Mouse (Mus musculus) urinary bladder, adult 18-20 months (tissue): ENCODE data around the gene Etnk1.
"Not testable (repeated sequence)": the region's sequence is repeated elsewhere in the genome, so short reads cannot be mapped to it uniquely, and the experiment has no call there.

Source experiments
- DNase-seq, 2 experiments: peaks; one replicate each; pipeline ENCODE4 v3.0.0; 2022; ENCODE audit warnings: low spot score in 2 of 2, mixed read lengths in 2 of 2

Gene Etnk1

DNA sequence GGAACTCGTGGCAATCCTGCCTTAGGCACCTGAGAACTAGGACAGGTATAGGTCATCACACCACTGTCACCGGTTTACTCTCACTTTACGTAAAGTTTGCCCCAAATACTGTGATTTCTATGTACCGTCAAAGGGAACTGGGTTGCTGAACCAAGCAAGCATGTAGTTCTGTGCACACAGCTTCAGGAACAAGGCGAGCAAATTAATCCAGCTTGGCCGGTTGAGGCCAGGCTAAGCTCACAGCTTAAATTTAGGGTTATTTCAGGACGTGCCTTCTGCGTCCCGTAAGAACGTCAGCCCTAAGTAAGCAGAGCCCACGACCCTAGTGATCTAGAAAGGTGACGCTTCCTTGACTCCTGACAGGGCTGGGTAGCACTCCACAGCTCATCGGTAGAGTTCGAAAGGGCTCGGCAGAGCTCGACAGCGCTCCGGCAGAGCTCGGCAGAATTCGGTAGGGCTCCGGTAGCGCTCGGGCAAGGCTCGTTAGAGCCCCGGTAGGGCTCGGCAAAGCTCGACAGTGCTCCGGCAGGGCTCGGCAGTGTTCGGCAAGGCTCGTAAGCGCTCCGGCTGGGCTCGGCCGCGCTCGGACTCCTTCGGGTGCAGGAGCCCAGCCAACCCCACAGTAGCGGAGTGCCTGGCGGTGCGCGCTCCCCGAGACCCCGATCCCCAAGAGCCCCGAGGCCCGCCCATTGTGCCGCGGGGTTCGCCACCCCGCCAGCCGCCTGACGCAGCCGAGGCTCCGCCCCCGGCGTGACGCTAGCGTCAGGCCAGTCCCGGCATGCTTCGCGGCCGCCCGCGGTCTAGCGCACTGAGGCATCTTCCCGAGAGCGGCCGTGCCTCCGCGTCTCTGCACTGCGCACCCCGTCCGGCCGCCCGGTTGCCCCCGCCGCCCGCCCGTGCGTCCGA lies at the start of gene Etnk1:
Etnk1 (plus strand) TSS at position 770 of the 906 bp plus-strand sequence.
- peak; percentile 91 to 92 for DNase-seq

DNA sequence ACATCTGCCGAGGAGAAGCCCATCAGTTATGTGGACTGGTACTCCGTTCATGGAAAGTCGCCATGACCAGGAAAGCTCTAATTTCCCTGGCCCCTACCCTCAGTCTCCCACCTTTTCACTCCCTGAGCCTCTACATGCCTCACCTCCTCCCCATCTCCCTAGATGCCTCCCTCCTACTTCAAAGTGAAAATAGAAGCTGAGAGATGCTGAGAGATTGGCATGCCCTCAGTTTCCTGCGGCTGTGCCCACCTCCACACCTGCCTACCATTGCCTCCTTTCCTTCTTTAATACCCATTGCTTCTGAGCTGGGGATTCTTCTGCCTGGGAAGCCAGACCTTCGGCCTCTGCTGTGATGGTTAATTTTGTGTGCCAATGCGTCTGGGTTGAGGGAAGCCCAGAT lies 47.7 kb upstream of the Etnk1 start:
- DNase-seq = no peak

DNA sequence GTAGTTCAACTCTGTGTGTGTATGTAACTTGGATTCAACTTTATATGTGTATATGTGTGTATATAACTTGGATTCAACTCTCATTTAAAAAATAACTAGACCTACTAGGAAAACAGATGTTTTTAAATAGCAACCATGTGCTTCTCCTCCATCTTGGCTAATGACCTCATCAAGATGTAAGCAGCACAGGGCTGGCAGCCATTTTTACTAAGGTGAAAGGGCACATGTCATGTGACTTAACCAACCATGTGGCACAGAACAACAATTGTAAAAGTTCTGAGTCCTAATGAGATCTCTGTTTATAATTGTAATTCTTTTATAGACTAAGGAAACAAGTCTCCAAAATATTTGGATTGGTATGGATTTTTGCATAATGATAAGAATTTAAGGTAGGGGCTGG lies 41.3 kb upstream of the Etnk1 start:
- no peak for DNase-seq

DNA sequence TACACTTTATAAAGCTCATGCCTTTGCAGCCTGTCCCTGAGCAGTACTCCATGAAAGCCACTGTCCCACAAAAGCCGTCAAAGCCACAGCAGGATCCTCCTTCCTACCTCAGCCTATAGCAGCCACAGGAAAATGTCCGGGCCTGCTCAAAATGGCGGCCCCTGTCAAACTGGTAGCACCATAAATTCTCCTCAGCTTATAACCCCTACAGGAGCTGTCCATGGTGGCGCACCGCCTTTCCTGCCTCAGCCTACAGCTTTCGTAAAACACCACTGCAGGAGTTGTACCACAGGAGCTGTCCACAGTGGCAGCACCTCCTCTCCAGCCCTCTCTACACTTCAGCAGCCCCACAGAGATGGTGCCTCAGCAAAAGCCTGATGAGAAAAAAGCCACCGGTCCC lies 37.6 kb upstream of the Etnk1 start:
- no peak for DNase-seq

DNA sequence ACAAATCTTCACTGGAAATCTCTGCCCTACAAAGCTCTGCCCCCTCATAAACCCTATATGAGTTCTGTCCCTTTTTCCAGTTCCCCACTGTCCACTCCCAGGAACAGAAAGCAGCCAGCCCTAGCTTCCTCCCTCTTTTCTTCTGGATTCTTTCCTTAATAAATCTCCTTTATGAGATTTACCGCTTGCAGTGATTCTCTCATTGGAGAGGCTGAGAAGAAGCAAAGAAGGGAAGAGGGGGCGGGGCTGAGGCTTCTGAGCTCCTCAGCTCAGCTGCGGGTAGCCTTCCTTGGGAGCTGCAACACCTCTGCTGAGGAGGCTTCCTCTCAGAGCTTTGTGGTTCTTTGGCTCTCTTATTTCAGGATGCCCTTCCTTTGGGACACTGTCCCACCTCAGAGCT lies 37.1 kb upstream of the Etnk1 start:
- DNase-seq = no peak

DNA sequence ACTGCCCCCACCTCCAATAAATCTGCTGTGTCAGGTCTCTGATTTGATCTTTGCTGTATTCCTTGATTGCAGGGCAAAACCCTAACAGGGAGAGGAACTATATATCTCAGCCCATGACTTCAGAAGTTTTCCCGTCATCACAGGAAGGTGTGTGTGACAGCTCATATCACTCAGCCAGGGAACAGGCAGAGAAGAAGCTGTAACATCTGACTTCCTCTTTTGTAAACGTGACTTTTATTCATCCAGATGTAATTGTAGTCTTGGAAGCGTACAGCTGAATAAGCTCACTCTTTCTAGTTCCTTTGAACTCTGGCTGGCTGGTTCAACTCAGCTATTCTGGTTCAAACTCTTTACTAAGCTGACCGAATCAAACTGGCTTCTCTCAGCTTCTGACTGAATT lies 36.6 kb upstream of the Etnk1 start:
- DNase-seq = no peak

DNA sequence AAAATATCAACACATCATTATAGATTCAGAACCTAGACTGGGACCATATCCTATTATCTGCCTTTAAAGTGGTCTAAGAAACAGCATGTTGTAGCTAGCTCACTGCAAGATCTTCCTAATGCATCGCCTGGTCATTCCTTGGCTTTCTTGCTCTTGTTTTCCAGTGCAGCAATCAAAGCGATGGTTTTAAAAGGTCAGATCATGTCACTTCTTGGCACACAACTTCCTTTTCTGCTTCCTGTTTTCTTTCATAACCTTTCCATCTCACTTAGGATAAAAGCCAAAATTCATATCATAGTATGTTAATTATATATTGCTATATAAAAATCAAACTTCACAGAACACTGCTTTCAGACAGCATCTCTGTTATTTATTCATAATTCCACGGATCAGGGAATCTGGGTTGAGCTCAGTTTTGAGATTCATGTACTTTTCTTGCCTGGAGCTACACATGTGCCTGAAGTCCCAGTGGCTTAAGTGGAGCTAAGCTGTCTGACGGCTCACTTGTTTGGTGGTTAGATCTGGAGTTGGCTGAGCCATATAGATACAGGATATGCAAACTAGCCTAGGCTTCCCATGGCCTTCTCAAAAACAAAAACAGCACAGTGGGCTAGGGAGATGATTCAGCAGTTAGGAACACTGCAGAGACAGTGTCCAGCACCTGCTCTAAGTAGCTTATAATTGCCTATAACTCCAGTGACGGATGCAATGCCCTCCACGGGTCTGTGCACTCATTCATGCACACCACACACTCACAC lies 34.9 kb upstream of the Etnk1 start:
- no peak for DNase-seq

DNA sequence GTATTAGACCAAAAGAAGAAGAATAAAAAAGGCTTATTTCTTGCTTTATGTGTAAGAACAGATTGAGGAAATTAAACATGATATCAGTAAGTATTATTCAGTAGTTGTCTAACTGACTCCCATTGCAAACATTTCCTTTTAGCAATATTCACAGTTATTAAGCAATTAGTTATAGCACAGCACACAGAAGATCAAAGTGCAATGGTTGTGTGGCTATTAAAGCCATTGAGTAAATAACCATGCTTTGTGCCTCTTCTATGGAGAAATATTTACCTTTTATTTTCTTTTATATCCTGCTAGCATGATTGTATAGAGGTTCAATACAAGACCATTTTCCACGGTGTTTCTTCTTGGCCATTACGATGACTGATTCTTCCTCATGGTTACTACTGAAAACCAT lies 33.9 kb upstream of the Etnk1 start:
- no peak for DNase-seq

DNA sequence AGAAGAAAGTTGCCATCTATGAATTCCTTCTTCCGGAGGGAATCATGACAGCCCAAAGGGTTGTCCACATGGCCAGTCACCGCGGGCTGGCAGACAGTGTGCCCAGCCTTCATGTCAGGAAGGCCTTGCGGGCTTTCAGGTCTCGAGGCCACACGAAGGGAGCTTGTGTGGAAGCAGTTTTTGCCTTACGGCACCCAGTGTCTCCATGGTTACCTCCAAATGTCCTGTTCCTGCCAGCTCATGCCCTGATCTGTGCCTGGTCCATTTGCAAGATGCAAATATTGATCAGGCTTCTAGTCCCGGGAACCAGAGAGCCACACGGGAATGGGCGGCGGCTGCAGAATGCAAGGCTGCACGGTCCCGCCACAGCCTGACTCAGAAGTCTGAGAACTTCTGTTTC lies 31.9 kb upstream of the Etnk1 start:
- no peak for DNase-seq

DNA sequence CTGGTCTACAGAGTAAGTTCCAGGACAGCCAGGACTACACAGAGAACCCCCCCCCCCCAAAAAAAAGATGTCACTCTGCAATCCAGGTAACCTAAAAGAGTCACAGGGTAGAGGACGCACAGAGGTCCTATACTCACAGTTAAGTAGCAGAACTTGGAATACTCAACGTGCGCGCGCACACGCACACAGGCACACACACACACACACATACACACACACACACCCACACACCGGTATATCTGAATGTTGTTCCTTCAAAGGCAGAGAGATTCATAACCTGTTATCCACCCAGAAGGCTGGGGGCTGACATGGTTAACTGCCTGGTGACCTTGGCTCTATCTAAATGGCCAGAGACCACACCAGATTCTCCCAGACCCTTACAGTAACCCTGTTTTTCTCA lies 30.3 kb upstream of the Etnk1 start:
- no peak for DNase-seq

DNA sequence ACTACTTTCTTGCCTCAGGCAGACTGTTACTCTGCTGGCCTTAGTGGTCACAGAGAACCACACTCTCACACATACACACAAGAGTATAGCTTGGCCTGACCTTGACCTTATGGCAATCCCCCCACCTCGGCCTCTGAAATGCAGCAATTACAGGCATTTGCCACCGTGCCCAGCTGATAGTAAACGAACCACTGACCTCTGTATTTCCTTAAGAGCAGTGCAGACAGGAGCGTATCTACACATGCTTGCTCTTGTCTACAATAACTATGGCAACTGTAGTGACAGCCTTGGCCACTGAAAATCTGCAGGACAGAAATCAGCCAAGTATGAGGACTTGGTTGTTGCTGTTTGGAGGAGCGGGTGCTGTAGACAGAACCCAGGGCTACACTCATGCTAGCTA lies 29.7 kb upstream of the Etnk1 start:
- DNase-seq = no peak

DNA sequence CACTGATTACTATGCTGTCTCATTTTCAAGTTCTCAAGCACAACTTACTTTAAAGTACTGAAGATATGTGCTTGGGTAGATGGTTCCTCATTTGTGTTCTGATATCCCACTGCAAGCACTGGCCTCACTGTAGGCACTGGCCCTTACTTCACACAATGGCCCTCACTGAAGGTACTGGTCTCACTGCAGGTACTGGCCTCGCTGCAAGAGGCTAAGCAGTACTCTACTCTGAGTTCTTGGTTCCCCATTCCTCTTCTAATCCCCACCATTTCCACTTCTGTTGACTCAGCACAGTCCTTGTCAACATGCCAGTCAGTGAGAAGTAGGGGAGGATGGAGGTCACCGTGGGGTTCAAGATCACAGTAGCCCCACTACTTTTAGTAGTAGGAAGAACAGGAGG lies 27.6 kb upstream of the Etnk1 start:
- DNase-seq = no peak

DNA sequence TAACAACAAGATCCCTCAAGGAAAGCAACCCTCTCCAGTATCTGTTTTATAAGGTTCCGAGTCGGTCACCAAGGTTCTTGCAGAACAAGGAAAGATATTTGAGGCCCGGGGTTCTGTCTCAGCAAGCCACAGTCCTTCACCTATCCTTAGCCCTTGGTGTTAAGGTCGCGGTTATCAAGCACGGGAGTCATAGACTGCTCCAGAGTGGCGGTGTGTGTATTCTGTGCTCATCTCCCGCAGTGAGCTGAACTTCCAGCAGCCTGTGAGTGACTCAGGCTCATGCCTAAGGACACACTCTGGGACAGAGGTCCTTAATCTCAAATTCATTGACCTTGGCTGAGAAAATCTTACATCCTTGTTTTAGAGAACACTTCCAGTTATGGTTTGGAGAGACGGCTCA lies 26.1 kb upstream of the Etnk1 start:
- no peak for DNase-seq

DNA sequence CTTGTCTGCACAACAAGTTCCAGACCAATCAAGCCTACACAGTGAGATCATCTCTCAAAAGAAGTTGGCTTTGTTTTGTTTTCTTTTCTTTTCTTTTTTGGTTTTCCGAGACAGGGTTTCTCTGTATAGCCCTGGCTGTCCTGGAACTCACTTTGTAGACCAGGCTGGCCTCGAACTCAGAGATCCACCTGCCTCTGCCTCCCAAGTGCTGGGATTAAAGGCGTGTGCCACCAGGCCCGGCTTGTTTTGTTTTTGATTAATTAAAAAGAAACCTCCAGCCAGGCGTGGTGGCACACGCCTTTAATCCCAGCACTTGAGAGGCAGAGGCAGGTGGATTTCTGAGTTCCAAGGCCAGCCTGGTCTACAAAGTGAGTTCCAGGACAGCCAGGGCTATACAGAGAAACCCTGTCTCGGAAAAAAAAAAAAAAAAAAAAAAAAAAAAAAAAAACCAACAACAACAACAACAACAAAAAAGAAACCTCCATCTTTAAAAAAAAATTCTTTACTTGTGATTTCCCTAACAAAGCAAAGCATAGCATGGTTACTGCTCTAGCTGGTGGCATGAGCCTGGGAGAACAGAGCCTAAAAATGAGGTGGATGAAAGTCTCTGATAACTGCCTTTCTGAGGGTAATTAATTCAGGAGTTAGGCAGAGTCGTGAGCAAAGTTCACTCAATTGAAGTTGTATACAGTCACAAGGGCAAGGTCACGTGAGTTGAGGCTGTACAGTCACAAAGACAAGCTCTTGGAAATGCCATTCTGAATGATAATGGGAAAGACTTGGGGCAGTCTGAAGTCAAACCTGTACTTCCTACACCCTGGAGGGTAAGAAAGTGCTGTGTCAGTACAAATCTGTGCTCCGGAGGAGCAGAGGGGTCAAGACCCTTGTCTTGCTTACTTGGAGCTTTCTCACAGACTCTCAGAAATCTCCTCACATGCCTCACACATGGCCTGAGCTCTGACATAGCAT lies 25.1 kb upstream of the Etnk1 start:
- DNase-seq = not testable (repeated sequence)

DNA sequence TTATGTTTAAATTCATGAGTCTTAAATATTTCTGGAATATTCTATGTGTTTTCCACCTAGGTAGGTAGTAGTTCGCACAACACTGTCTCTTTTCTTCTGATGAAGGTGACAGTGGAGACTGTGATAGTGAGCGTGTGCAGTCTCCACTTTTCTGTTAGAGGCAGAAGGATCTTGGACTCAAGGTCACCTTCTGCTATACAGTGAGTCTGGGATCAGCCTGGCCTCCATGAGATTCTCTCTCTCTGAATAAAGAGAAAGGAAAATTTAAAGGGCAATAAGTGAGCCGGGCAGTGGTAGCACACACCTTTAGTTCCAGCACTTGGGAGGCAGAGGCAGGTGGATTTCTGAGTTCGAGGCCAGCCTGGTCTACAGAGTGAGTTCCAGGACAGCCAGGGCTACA lies 24.2 kb upstream of the Etnk1 start:
- DNase-seq = no peak

DNA sequence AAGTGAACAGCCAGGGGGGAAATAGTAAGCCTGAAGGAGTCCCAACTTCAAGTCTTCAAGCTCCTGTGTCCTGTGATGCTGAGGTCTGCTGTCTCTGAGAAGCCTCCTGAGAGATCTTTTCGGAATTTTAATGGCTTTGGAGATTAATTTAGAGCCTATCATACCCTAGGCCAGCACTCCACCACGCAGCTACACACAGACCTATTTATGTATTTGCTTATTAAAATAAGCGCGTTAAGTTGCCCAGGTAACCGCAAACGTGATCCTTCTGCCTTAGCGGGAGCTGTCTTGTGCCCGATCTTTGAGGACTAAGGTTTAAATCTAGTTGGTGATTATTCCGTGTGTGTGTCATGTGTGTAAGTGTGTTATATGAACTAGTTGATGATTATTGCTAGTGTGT lies 23.7 kb upstream of the Etnk1 start:
- DNase-seq = no peak

DNA sequence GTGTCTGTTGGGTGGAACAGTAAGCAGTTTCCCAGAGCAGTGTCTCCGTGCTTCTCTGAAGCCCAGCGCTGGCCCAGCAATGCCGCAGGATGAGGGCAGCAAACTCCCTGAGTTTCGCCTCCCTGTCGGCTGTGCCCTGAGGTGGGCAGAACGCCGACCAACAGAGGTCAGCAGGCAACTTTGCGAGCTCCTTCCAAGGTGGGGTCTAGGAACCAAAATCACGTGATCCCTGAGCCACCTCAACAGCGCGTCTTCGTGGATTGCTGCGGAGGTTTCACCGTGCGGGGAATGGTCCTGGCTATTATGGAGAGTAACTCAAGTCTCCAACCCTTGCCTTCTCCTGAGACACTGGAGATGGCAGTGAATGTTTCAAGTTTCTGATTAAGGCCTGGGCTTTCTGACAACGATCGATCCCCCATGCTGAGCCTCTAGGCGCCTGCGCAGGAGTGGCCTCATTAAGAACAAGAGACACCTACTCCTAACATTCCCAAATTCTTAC lies 23.2 kb upstream of the Etnk1 start:
- no peak for DNase-seq

DNA sequence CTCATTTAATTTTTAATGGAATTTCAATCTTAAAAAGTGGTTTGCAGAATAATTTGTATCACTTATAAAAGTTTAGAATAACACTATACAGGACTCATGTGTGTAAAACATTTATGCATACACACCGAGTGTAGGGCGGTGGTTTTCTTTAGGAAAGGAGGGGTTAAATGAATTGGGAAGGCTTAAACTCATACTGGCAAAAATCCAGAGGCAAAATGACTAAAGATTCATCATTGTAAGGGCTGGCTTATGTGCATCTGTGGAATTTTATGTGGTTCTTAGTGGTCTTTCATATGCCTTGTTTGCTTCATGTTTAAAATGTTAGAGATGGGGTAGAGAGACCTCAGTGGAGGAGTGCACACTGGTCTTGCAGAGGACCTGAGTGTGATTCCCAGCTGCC lies 22.5 kb upstream of the Etnk1 start:
- no peak for DNase-seq

DNA sequence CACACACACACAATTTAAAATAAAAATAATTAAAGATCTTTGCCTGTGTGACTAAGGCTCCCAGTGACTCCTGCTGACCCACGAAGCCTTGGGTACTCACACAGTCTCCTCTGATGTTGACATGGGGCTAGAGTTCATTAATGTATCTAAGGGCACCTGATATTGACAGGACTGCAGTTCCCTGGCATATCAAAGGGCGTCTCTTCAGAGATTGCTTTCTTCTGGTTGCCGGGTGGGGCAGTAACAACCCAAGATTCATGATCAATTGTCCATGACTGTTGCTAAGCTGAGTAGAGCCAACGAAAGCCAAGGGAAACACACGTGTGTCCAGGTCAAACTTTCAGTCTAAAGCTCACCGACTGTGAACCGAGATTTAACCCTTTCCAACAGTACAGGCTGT lies 22.0 kb upstream of the Etnk1 start:
- DNase-seq = no peak

DNA sequence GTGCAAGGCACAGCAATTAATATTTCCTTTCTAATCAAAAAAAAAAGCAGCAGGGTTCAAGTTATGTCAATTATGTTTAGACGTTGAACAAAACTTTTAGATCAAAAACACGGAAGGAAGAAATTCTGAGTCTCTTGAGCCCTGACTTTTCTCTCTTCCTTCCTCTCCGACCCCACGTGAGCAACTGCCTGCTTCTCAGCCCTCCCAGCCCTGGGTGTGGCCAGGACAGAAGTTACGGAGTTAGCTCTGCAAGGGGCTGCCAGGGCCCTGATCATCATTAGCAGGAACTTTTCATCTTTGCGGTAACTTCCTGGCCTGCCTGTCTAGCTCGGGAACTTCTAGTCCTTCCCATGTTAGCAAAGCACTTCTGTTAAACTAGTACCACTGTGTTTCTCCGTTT lies 20.3 kb upstream of the Etnk1 start:
- DNase-seq = no peak

DNA sequence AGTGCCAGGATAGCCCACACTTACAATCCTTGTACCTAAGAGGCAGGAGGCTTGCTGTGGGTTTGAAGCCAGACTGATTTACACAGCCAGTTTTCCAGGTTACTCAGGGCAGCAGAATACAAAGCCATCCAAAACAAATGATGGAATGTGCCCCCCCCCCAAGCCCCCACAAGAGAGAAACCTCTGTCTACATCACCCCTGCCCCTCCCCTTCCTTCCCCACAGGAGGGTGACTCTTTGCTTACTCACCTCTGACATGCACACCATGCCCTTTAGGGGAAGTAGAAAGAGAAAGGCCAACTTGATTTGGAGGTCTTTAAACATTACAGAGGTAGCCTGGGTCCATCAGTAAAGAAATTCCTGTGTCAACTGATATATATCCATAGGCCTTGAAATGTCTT lies 18.2 kb upstream of the Etnk1 start:
- no peak for DNase-seq

DNA sequence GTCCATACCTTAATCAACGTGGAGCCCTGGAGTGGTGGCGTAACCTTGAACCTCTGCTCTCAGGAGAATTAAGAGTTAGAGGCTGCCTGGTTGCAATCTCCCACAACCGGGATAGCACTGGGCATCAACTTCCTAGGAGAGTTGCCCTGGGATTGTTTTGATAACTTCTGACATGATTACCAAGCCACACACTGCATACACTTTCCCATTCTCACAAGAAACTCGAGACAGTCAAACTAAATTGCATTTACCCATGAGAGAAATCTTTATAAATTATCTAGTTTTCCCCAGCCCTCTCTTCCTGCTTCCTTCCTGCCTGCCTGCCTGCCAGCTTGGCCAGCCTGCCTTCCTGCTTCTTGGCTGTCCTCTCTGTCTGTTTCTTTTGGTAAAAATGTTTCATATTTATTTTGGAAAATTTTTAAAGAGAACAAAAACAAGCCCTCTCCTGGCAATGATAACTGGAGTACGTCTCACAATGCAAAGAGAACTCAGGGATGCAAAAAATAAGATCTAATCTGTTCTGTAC lies 17.2 kb upstream of the Etnk1 start:
- DNase-seq = no peak
